Mouse (Mus musculus): ENCODE results near the gene Cd47. TPM values are rescaled to one million over a fixed set of nuclear protein-coding genes. Genes with fewer than 3 reads are reported as not detected.

Gene Cd47
- total and polyA plus RNA-seq, 3 experiments = 102 to 277 (median 142) TPM

DNA sequence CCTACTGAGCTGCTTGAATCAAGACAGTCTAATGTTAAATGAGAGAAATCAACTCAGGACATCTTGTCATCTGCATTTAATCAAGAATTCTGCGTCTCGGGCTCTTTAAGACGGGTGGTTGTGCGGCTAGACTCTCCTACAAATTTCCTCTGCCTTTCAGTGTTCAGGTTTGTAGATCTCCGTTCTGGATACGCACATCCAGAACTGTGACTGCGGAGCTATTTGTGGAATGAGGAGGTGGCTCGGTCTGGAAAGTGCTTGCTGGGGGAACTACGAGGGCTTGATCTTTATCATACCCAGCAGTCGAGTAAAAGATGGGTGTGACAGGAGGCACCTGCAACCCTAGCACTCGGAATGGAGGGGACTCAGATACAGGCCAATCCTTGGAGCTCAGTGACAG lies 121.8 kb downstream of the Cd47 start:
- H3K4me3 ChIP-seq (replicated peaks in 1 of 3; ENCODE audit: low read depth in 2 of 3, low read length in 2 of 3, poor library complexity in 1 of 3) = no peak overlapping the region
- dilution Hi-C loops (cut with MboI; ENCODE audit: extremely low pct_ligation_motif_present, extremely low pct_unique_long_range_greater_than_20kb, low sequenced_read_pairs) = no loop called here
- H3K27me3 ChIP-seq (replicated peaks) = no peaks in the 10 kb centered on the region
- TF ChIP-seq RCOR1 (conservative IDR thresholded peaks at IDR 0.05; ENCODE audit: low read depth, low read length) (no peak), JUN (IDR thresholded peaks at IDR 0.05; ENCODE audit: insufficient read depth, low read depth, low read length) (no peak), IRF4 (IDR thresholded peaks at IDR 0.05; ENCODE audit: low read depth, low read length) (no peak), TBP (conservative IDR thresholded peaks at IDR 0.05; ENCODE audit: low read depth, low read length) (no peak), MAZ (IDR thresholded peaks at IDR 0.05; ENCODE audit: low read depth, low read length) (no peak), POLR2AphosphoS2 (IDR thresholded peaks at IDR 0.05; ENCODE audit: low read depth, low read length) (no peak), KAT2A (IDR thresholded peaks at IDR 0.05; ENCODE audit: insufficient replicate concordance, low read length) (no peak), SIN3A (IDR thresholded peaks at IDR 0.05; ENCODE audit: low read length) (no peak), ELF1 (IDR thresholded peaks at IDR 0.05; ENCODE audit: low read depth, low read length) (no peak), MAFK (IDR thresholded peaks at IDR 0.05; ENCODE audit: insufficient replicate concordance, low read length) (no peak), GABPA (IDR thresholded peaks at IDR 0.05; ENCODE audit: insufficient replicate concordance, low read depth, low read length) (no peak), NRF1 (IDR thresholded peaks at IDR 0.05; ENCODE audit: low read depth, low read length) (no peak), USF1 (IDR thresholded peaks at IDR 0.05; ENCODE audit: low read depth, low read length) (no peak)
- H3K27ac ChIP-seq (ENCODE audit: insufficient read depth, low read depth) = no peak overlapping the region
- H3K36me3 ChIP-seq (replicated peaks in 1 of 2; ENCODE audit: control insufficient read depth in 1 of 2, insufficient read depth in 1 of 2, low read length in 1 of 2) = peaks cover 10 to 14% of the 10 kb centered on the region in 2 experiments
- H3K4me2 ChIP-seq (ENCODE audit: insufficient read depth, low read depth, poor library complexity, severe bottlenecking) = no peak overlapping the region
- no peaks in the 10 kb centered on the region for H3K9me3 ChIP-seq (replicated peaks; ENCODE audit: low read length)
- no peak overlapping the region for H3K9ac ChIP-seq (ENCODE audit: insufficient read depth, low read depth)
- no peak for DNase-seq (ENCODE audit: extremely low read depth)
- in situ Hi-C loops (cut with MboI; ENCODE audit: low pct_ligation_motif_present, low pct_unique_long_range_greater_than_20kb, low sequenced_read_pairs) = no loop called here
- peaks cover 0 to 5% of the 10 kb centered on the region in 2 experiments; a peak in 2 of 4 replicates for H3K4me1 ChIP-seq (ENCODE audit: control insufficient read depth in 1 of 2, insufficient read depth in 2 of 2)
- no peaks in the 10 kb centered on the region for H3K79me2 ChIP-seq (replicated peaks; ENCODE audit: control insufficient read depth, extremely low read depth, insufficient read depth, poor library complexity, severe bottlenecking)

- dilution Hi-C loops (cut with MboI; ENCODE audit: extremely low pct_ligation_motif_present, extremely low pct_unique_long_range_greater_than_20kb, low sequenced_read_pairs) = no loop called here
- no peak for DNase-seq (ENCODE audit: extremely low read depth)
- H3K36me3 ChIP-seq (replicated peaks in 1 of 2; ENCODE audit: control insufficient read depth in 1 of 2, insufficient read depth in 1 of 2, low read length in 1 of 2) = peaks cover 14 to 27% of the 10 kb centered on the region in 2 experiments
- H3K79me2 ChIP-seq (replicated peaks; ENCODE audit: control insufficient read depth, extremely low read depth, insufficient read depth, poor library complexity, severe bottlenecking) = no peaks in the 10 kb centered on the region
- in situ Hi-C loops (cut with MboI; ENCODE audit: low pct_ligation_motif_present, low pct_unique_long_range_greater_than_20kb, low sequenced_read_pairs) = no loop called here
- H3K9me3 ChIP-seq (replicated peaks; ENCODE audit: low read length) = no peaks in the 10 kb centered on the region
- TF ChIP-seq POLR2AphosphoS2 (IDR thresholded peaks at IDR 0.05; ENCODE audit: low read depth, low read length) = no peak
- no peak for TF ChIP-seq RAD21 (IDR thresholded peaks at IDR 0.05; ENCODE audit: low read depth, low read length)
- TF ChIP-seq ETS1 (conservative IDR thresholded peaks at IDR 0.05; ENCODE audit: low read depth, low read length) = no peak
- TF ChIP-seq NRF1 (IDR thresholded peaks at IDR 0.05; ENCODE audit: low read depth, low read length) = no peak
- TF ChIP-seq CHD1 (IDR thresholded peaks at IDR 0.05; ENCODE audit: low read depth, low read length) = no peak
- no peak for TF ChIP-seq MAZ (IDR thresholded peaks at IDR 0.05; ENCODE audit: low read depth, low read length)
- no peak for TF ChIP-seq JUN (IDR thresholded peaks at IDR 0.05; ENCODE audit: insufficient read depth, low read depth, low read length)
- TF ChIP-seq MAFK (IDR thresholded peaks at IDR 0.05; ENCODE audit: insufficient replicate concordance, low read length) = no peak
- no peak for TF ChIP-seq MXI1 (IDR thresholded peaks at IDR 0.05; ENCODE audit: low read depth, low read length)
- no peak for TF ChIP-seq USF1 (IDR thresholded peaks at IDR 0.05; ENCODE audit: low read depth, low read length)
- TF ChIP-seq SIN3A (IDR thresholded peaks at IDR 0.05; ENCODE audit: low read length) = no peak
- no peak for TF ChIP-seq KAT2A (IDR thresholded peaks at IDR 0.05; ENCODE audit: insufficient replicate concordance, low read length)
- TF ChIP-seq MAX (IDR thresholded peaks at IDR 0.05; ENCODE audit: low read length) = no peak
- no peak for TF ChIP-seq TBP (conservative IDR thresholded peaks at IDR 0.05; ENCODE audit: low read depth, low read length)
- no peak for TF ChIP-seq ZKSCAN1 (IDR thresholded peaks at IDR 0.05; ENCODE audit: borderline replicate concordance, low read depth, low read length)
- TF ChIP-seq NELFE (IDR thresholded peaks at IDR 0.05; ENCODE audit: low read depth, low read length) = no peak
- TF ChIP-seq USF2 (conservative IDR thresholded peaks at IDR 0.05; ENCODE audit: low read depth, low read length) = no peak
- TF ChIP-seq TCF12 (IDR thresholded peaks at IDR 0.05; ENCODE audit: low read depth, low read length) = no peak
- no peak overlapping the region for H3K9ac ChIP-seq (ENCODE audit: insufficient read depth, low read depth)
- H3K27me3 ChIP-seq (replicated peaks) = no peaks in the 10 kb centered on the region
- H3K4me2 ChIP-seq (ENCODE audit: insufficient read depth, low read depth, poor library complexity, severe bottlenecking) = no peak overlapping the region
- peaks cover 0 to 5% of the 10 kb centered on the region in 2 experiments; a peak in 1 of 4 replicates for H3K4me1 ChIP-seq (ENCODE audit: control insufficient read depth in 1 of 2, insufficient read depth in 2 of 2)
- H3K27ac ChIP-seq (ENCODE audit: insufficient read depth, low read depth) = no peak overlapping the region
- no peak overlapping the region for H3K4me3 ChIP-seq (replicated peaks in 1 of 3; ENCODE audit: low read depth in 2 of 3, low read length in 2 of 3, poor library complexity in 1 of 3)
These were observed 123.4 kb downstream of the Cd47 start for GRCm38 (mm10) chr16:49923720-49924119.
